Mouse (Mus musculus): Measurements from ENCODE around the gene Spaca4.

Gene Spaca4

DNA sequence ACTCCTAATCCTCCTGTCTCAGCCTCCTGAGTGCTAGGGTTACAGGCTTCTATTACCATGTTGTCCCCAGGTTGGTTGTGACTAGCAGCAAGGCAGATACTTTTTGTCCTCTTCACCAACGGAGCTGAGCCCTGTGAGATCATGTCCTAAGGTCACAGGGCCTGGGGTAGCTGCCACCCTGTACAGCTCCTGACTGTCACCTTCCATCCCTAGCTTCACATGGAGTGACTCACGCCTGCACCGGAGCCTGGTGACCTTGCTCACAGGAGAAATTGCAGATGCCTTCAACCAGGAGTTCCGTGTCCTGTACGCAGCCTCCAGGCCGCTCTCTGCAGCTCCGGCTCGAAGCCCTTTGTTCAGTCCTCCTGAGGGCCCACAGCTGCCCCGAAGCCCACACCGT is 806 bp upstream of the Spaca4 start:
- no peak for DNase-seq (ENCODE audit: low spot score)

DNA sequence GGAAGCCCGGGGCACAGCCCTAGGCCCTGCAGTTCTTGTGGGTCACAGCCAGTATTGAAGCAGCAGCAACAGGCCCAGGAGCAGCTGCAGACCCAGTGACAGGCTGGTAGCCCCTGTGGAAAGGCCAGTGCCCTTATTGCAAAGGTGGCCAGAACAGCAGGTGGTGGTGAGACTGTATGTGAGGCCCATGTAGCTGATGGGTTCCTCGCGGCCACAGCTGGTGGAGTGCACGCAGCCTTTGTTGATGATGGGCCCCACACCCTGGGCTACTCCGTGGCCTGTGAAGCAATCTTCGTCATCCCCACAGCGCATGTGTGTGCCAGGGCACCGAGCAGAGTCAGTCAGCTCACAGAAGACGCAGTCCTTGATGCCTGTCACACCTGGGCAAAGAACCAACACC is 462 bp downstream of the Spaca4 start:
- no peak for DNase-seq (ENCODE audit: low spot score)

DNA sequence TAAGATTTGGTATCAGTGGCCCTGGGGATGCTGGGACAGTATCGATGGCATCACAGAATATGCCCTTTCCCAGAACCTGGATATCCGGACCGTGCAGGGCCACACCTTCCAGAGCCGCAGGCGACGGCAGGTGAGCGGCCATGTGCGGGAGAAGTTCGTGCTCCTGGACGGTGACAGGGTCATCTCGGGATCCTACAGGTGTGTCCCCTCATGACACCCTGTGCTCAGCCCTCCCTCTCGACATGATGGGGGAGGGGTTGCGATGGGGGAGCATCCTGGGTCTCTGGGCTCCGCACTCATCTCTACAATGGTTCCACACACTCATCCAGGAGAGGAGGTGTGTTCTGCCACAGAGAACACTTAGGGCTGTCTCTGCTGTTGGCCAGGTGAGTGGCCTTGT is 1.8 kb downstream of the Spaca4 start:
- DNase-seq (ENCODE audit: low spot score), result no peak

DNA sequence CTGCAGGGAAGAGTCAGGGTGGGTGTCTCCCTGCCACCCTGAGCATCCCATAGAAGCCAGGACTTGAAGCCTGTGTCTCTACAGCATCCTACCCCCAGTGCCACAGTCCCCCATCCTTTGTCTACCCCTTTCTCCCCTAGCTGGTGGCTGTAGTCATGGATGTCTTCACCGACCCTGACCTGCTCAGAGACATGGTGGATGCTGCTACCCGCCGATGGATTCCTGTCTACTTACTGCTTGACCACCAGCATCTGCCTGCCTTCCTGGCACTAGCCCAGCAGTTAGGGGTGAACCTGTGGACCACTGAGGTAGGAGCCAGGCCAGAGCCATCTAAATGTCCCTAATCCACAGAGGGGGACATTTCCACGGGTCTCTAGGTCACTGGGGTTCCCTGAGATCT is 2.3 kb downstream of the Spaca4 start:
- DNase-seq (ENCODE audit: low spot score), result no peak

DNA sequence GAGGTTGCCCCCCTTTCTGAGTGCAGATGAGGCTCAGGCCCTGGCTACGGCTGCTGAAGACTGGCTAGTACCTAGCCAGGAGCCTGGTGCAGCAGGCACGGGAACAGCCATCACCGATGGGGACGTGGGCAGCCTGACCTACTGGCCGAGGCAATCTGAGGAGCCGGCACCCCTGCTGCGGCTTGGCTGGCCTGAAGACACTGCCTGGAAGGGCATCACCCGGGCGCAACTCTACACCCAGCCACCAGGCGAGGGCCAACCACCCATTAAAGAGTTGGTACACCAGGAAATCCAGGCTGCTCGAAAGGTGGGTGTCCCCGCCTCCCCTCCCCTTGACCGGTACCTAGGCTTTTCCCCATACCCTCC is 3.3 kb downstream of the Spaca4 start:
- DNase-seq (ENCODE audit: low spot score), result no peak

DNA sequence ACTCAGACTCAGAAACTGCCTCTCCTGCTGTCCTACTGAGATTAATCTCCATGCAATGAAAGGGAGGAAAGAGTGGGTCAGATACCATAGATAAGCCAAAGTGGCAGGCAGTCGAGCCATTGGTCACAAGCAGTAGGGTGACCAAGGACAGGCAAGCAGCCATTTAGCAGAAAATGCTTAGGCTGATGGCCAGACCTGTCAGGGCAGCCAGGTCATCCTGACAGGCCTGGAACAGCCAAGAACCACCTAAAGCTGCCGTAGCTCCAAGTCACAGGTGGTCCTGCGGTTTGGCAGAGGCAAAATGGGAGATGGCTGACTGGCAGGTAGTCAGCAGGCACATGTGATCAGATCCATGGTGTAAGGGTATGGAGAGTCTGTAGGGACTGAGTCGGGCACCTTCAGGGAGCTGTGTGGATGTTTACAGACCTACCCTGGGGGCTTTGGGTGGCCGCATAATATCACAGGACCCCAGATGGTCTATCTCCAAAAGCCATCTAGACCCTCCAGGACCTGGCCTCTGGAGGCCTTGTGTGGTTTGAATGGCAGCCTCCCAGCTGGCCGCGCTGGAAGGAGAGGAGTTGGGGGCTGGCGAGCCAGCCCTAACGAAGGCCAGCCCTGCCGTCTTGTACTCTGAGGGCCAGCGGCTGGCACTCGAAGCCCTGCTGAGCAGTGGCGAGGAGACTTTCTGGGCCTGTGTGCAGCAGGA is 3.8 kb downstream of the Spaca4 start:
- no peak for DNase-seq (ENCODE audit: low spot score)

DNA sequence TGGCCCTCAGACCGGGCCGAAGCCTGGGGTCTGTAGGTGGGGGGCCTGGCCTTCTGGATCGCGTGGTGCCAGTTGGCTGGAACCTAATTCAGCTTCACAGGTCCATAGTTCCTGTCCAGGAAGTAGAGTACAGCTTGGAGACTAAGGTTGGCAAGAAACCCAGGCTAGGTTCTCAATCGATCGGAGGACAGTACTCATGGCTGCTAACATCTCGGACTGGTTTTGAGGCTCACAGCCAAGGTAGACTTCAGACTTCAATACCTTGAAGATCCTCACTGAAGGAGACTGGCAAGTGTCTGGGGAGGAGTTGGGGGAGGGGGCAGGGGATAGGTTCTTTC is 4.4 kb downstream of the Spaca4 start:
- no peak for DNase-seq (ENCODE audit: low spot score)

DNA sequence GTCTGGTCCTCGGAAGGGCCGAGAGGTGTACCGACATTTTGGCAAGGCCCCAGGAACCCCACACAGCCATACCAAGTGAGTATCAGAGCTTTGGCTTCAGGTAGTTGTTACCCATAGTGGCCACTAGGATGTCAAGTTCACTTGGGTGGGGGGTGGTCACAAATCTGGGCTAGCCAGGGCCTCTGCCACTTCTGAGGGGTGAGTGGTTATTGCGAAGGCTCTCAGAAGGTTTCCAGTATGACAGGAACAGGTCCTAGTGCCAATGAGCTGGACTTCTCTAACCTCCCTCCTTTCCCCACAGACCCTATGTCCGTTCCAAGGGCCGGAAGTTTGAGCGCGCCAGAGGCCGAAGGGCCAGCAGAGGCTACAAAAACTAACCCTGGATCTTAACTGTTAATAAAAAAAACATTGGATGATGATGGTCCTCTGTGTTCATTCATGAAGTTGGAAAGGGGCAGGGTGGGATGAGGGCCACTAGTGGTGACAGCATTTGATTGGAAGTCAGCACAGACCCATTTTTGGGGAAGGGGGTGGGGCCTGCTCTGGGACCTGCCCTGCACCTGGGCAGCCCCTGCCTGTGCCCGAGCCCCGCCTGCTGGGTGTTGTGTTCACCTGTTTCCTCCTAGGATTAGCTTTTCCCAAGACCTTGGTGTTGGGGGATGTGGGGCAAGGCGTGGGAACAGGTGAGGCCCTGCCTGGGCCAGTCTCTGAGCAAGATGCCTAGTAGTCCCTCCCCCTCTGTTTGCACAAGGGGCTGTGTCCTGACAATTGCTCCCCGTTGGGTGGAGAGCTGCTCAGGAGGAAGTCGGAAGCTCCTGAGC is 5.0 kb downstream of the Spaca4 start, which contains the start of gene Fam83e:
Gene Fam83e, plus strand, starts transcription at position 800 of the 821 bp plus-strand sequence.
- no peak for DNase-seq (ENCODE audit: low spot score)

DNA sequence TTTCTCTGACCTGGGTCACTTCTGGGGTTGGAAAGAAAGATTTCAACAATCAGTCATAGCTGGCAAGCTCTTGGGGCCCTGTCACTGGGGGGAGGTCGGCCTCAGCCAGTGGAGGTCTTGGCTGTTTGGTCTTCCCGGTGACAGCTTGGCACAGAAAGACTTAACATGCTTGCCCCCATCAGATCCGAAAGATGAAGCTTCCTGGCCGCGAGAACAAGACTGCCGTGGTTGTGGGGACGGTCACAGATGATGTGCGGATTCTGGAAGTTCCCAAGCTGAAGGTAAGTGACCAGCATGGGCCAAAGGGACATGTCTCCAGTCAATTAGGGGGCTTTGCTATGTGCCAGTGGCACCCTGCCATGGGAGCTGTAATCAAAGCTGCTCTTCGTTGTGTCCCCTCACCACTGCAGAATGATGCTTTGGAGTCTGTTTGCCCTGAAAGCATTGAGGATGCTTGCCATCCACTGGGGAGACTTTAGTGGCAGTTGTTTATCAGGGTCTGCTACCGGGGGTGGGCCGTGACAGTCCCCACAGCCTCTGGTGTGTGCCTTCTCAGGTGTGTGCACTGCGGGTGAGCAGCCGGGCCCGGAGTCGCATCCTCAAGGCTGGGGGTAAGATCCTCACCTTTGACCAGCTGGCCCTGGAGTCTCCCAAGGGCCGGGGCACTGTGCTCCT is 5.7 kb downstream of the Spaca4 start:
- DNase-seq (ENCODE audit: low spot score), result no peak

DNA sequence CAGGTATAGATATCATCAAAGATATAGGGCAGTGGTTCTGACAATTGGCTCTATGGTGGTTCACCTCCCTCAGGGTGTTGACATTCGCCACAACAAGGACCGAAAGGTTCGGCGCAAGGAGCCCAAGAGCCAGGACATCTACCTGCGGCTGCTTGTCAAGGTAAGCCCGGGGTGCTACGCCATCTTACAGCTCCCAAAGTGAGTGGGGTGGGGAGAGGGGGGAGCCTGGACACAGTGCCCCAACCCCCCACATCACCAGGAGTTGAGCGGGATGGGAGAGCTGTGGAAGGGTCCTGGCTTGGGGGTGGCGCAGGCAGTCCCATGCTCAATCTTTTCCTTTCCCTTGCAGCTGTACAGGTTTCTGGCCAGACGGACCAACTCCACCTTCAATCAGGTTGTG is 6.4 kb downstream of the Spaca4 start:
- no peak for DNase-seq (ENCODE audit: low spot score)

DNA sequence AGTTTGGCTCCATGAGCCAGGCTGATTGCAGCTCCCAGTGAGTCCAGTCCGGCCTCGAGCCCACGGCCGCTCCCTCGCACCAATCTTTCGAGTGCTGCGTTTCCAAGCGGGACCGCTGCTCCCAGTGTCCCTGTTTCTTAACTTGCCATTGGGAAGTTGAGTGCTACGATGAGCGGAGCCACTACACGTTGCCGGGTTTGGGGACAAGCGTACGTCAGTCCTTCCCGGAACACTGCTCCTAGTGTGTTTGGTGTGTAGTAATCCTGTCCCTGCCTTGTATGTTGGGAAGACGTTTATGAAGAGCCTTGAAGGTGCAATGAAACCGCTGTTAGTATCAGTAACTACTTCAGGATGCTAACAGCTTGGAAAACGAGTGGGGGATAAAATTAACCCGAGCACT is 7.3 kb downstream of the Spaca4 start:
- no peak for DNase-seq (ENCODE audit: low spot score)

DNA sequence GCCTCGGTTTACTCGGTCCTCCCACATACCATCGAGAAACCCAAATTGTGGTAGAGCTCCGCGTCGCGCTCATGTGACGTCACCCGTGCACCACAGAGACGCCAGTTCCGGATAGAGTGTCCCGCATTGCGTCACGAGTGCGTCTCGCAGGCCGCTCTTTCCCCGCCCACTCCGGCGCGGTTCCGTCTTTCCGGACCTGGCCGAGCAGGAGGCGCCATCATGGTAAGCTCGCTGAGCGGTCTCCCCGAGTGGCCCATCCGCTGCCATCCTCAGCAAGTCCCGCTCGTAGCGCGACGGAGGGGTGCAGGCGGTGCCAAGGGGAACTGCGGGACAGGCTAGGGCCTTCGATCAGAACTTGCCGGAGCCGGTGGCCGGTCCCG is 7.7 kb downstream of the Spaca4 start, which contains the start of gene Sphk2:
Gene Sphk2, minus strand, starts transcription at position 85 of the 380 bp plus-strand sequence.
- DNase-seq (ENCODE audit: low spot score), result peak; percentile 98

DNA sequence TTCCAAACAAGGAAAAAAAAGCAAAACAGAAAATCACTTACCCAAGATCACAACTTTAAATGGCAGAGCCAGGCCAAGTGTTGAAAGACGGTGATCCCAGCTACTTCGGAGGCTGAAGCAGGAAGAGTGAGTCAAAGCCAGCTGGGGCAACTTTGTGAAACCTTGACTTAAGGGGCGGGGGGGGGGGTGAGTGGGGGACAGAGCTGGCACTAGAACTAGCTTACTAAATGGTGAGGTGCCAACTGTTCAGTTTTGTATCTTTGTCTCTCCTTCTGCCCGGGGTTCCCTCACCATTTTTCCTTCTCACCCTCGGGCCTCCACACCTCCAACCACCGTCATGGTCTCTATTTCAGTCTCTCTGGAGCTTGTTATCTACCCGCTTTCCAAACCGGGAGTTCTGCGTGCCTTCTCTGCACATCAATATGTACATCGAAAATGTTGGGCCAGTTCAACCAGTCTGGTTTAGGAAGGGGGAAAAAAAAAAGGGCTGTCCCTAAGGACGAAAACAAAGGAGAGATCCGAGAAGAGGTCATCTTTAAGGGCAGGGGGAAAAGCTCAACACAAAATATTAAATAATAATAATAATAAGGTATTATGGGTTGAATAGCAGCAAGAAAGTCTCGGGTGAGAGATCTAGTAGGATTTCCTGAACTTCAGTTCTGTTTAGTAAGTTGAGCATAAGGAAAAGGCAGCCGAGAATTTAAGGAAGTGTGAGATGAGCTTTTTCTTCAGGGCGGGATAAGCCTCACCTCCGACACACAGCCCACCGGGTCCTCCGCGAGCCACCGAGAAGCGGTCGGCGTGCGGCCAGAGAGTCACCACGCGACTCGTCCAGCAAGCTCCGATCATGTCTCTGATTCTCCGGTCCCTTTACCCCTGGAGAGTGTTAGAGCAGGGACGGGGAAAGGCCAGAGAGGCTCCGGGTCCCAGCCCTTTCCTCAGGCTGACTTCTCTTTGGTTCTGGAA is 8.4 kb downstream of the Spaca4 start:
- DNase-seq (ENCODE audit: low spot score), result no peak

DNA sequence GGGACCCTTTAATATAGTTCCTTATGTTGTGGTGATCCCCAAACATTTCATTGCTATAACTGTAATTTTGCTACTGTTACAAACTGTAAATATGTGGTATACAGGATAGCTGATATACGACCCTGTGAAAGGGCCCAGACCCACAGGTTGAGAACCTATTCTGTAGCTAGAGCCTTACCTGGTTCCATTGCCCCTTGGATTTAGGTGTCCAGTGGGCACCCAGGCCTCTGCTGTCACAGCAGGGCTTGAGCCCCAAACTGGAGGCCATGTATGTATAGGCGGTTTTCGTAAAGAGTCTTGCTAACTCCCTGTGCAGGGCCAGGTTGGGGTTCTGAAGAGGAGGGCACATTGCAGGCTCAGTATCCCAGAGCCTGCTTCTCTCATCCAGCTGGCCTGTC is 9.2 kb downstream of the Spaca4 start:
- DNase-seq (ENCODE audit: low spot score), result no peak

DNA sequence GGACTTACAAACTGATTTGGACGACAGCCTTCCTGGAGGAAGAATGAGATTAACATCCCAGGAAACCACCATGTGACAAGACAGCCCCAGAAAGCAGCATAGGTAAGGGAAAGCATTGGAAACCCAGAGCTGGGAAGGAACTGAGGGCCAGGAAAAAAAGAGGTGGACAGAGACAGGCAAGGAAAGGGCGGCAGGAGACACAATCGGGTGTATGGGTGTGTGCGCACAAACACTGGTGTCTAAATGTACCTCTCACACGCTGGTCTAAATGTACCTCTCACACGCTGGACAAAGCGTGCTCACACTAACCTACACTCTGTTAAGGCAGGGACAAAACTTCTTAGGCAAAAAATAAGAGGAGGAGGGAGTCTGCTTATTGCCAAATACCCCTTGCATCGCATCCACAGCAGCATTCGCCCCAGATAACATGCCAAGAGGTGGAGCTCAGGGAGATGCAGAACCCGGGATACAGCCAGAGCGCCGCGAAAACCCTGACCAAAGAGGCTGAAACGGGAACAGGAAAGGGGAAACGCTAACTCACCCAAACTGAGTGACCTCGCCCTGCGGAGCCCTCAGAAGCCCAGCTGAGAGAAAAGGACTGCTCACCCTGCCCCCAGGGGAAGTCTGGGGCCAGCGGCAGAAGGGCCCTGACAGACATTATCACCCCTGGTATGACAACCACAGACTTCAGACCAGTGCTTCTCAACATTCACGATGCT is 9.7 kb downstream of the Spaca4 start:
- no peak for DNase-seq (ENCODE audit: low spot score)

DNA sequence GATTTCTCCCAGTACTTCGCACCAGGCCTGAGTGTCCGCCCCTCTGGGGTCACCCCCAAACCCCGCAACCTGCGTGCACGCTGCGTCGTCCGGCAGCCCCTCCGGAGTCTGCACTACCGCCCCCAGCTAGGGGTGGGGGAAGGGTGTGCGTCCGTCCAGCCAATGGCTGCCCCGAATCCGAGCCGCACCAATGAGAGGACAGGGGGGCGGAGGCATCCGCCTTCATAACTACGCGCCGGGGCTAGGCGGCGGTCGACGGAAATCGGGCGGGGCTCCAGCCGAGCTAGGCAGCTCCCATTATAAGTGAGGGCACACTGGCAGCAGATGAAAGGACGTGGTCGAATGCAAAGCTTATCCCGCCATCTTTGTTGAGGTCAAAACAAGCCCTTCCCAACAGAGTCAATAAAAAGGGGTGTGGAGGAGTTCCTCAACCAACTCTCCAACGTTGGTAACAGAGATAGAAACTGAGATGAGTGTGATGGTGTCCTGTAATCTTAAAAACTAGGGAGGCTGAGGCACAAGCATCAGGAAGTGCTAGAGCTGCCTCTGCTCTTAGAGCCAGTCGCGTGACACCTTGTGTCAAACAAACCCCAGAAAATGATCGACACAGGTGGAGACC is 10.4 kb downstream of the Spaca4 start, which contains the start of gene Rpl18:
Gene Rpl18, plus strand, starts transcription at position 368 of the 619 bp plus-strand sequence.
- DNase-seq (ENCODE audit: low spot score), result peak; percentile 97

DNA sequence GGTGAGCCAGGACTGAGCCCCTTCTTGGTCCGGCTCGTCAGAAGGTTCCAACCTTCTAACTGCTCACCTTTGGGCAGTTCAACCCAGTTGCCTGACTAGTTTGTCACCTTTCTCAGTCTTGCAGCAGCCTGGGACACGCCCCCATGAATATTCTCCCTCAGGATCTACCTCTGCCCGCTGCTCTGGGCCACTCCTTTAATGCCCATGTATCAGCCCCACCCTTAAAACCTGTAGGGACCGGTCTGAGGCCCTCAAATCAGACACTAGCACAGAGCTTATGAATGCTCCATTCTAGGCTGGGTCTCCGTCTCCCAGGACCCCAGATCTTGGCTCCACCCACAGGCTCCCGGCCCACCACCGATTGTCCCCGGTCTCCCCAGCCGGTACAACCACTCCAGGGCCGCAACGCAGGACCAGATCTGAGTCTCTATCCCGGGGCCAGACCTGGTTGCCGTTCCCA is 11.0 kb downstream of the Spaca4 start:
- DNase-seq (ENCODE audit: low spot score), result no peak

DNA sequence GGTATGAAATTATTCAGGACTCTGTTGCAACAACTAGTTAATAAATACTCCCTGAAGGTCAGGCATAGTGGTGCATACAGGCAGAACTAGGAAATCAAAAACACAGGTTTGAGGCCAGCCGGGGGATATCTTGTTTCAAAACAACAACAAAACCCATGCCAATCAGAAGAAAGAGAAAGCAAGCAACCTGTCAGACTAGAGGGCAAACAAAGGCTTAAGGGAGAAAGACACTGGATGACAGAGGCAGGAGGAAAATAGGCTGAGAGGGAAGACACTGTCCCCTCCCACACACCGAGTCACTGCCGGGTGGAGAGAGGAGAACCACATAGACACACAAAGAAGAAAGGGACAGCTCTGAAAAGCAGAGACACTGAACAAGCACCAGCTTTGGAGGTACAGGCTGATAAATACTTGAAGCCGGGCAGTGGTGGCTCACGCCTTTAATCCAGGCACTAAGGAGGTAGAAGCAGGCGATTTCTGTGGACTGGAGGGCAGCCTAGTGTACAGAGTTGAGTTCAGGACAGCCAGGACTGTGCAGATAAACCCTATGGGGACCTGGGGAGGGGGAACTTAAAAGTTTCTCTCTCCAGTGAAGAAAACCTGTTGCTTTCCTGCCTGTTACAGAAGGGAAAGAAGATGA is 11.6 kb downstream of the Spaca4 start:
- DNase-seq (ENCODE audit: low spot score), result no peak

DNA sequence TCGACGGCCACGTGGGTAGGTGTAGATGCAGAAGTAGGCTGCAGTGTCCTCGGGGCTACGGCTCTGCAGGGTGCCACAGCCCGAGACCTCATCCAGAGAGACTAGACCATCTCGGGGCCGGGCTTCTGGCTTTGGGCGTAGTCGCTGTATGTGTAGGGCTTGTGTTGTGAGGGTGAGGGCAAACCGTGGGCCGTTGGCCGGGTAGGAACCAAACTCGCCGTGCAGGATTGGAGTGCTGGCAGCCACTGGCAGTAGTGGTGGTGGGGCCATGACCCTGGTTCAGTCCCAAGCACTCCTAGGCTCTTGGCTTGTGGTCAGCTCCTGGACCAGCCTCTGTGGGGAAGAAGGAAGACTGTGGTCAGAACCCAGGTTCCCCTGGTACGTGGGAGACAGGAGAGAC is 12.2 kb downstream of the Spaca4 start:
- no peak for DNase-seq (ENCODE audit: low spot score)
